Mouse (Mus musculus) forebrain, embryonic 12.5 days (tissue): Measurements from ENCODE around the gene Tmprss4. TPM values are rescaled to one million over a fixed set of nuclear protein-coding genes. Genes with fewer than 3 reads are reported as not detected.

ENCODE experiments used
- ATAC-seq: fragments of 200-750 bp; cut with Nextera tagmentation; 2 replicates; pipeline ENCODE4 v1.8.0; 2017; ENCODE audit warnings: moderate TSS enrichment; ENCODE audit not compliant: low FRiP score
- H3K27ac ChIP-seq: fragments of 300-500 bp; sonication (generic); 2 replicates; pipeline ENCODE4 v1.5.1; 2016; ENCODE audit warnings: mild to moderate bottlenecking
- H3K27me3 ChIP-seq: fragments of 300-500 bp; sonication (generic); 2 replicates; pipeline ENCODE4 v1.6.1; 2016; ENCODE audit warnings: mild to moderate bottlenecking
- H3K36me3 ChIP-seq: fragments of 300-500 bp; sonication (generic); replicated peaks from 2 replicates; pipeline ENCODE4 v1.6.1; 2016; ENCODE audit warnings: mild to moderate bottlenecking
- H3K4me1 ChIP-seq: fragments of 300-500 bp; sonication (generic); 2 replicates; pipeline ENCODE4 v1.6.1; 2016
- H3K4me2 ChIP-seq: fragments of 300-500 bp; sonication (generic); 2 replicates; pipeline ENCODE4 v1.6.1; 2016; ENCODE audit warnings: mild to moderate bottlenecking, moderate library complexity
- H3K4me3 ChIP-seq: fragments of 300-500 bp; sonication (generic); replicated peaks from 2 replicates; pipeline ENCODE4 v1.5.1; 2016; ENCODE audit warnings: mild to moderate bottlenecking
- H3K9ac ChIP-seq: fragments of 300-500 bp; sonication (generic); 2 replicates; pipeline ENCODE4 v1.6.1; 2016; ENCODE audit warnings: mild to moderate bottlenecking
- H3K9me3 ChIP-seq: fragments of 300-500 bp; sonication (generic); 2 replicates; pipeline ENCODE4 v1.6.1; 2016
- WGBS: fragments of 180-500 bp; shearing (Covaris S2); methylation state at CpG from one replicate; pipeline ENCODE4 v1.1.7; 2016; 5-methylcytosine and 5-hydroxymethylcytosine counted together
- polyA plus RNA-seq: library from polyadenylated mRNA; unstranded; fragments of >200 nt; fragmentation: Nextera tagmentation; extraction: Ambion mirVana; gene quantifications from 2 replicates; pipeline ENCODE4 v1.2.1, GENCODE M21; 2016

Tmprss4 gene
- polyA plus RNA-seq, 1 experiment from 2014 or later: 0.11 TPM

DNA sequence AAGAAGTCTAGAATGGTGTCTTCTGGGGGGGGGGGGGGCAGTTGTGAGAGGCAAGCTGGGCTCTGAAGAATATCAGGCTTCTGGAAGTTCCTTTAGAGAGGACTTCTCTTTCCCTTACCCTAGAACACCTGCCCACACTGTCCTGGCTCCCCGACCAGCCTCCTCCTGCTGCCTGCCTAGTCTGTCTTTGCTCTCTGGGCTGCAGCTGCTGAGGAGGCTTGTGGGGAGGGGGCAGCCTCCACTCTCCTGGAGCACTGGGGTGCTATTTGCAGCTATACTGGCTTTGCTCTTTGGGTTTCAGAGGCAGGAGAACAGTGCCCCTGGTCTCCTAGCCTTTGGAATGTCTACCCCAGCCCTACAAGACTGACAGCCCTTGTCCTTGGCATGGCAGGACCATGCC lies 53.0 kb downstream of the Tmprss4 start:
- no peaks in the 10 kb centered on the region for H3K36me3 ChIP-seq
- 80% methylated on average over 1 of the region's 1 CpGs for WGBS
- H3K4me2 ChIP-seq: no peak overlapping the region
- no peak overlapping the region for H3K4me3 ChIP-seq
- peaks cover 52% of the 10 kb centered on the region for H3K27me3 ChIP-seq
- ATAC-seq: no peak
- H3K4me1 ChIP-seq: peaks cover 2% of the 10 kb centered on the region
- no peak overlapping the region for H3K9ac ChIP-seq
- H3K27ac ChIP-seq: no peak overlapping the region
- no peaks in the 10 kb centered on the region for H3K9me3 ChIP-seq

DNA sequence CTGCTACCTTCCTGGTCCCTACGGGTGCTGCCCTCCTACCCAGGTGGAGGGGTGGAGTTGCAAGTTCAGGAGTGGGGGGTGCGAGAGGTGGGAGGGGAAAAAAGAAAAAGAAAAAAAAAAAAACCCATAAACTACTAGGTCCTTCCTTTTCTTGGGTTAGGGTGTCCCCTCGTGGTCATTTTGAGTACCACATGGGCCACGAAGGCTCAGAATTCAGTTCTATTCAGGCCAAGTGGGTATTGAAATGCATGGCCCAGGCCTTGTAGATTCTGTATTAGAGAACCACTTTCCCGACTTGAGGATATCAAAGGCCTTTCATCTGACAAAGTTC lies 57.7 kb downstream of the Tmprss4 start:
- no peaks in the 10 kb centered on the region for H3K36me3 ChIP-seq
- no peaks in the 10 kb centered on the region for H3K9me3 ChIP-seq
- no peak overlapping the region for H3K27ac ChIP-seq
- no peak for ATAC-seq
- peak overlapping the region; percentile 63 for H3K4me2 ChIP-seq
- WGBS: under 1% methylated on average over 5 of the region's 5 CpGs
- H3K9ac ChIP-seq: peak overlapping the region; percentile 45; the same call in 1 of the 2 replicates
- peaks cover 16% of the 10 kb centered on the region for H3K4me1 ChIP-seq
- peak overlapping the region; percentile 37 for H3K4me3 ChIP-seq
- peaks cover 87% of the 10 kb centered on the region for H3K27me3 ChIP-seq

GRCm38 (mm10) chr9:45145533-45146266 lies 58.2 kb downstream of the Tmprss4 start:
- no peak overlapping the region for H3K27ac ChIP-seq
- no peaks in the 10 kb centered on the region for H3K9me3 ChIP-seq
- ATAC-seq: no peak
- no peaks in the 10 kb centered on the region for H3K36me3 ChIP-seq
- H3K4me2 ChIP-seq: peak overlapping the region; percentile 63
- peak overlapping the region; percentile 45; the same call in 1 of the 2 replicates for H3K9ac ChIP-seq
- H3K4me1 ChIP-seq: peaks cover 21% of the 10 kb centered on the region
- peaks cover 92% of the 10 kb centered on the region for H3K27me3 ChIP-seq
- WGBS: 2% methylated on average over 27 of the region's 27 CpGs
- peak overlapping the region; percentile 37 for H3K4me3 ChIP-seq

DNA sequence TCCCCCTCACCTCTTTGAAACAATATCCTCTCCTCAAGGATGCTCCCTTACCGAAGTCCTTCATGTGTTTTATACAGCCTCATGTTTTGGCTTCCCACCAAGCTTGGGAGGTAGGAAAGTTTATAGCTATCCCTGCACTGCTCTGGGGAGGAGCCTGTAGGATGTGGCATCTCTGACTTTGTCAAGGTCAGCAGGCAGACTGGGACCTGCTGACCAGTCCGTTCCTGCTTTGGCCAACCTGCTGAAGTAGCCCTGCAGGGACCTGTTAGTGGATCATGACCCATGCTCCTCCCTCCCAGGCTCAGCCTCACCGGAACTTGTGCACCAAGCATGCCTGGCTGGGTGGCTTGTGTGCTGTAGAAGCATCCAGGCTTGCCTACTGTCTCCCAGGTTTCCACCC lies 61.2 kb downstream of the Tmprss4 start:
- Histone ChIP-seq H3K4me2 (no peak overlapping the region), H3K4me1 (peaks cover 34% of the 10 kb centered on the region), H3K27me3 (peaks cover 97% of the 10 kb centered on the region), H3K9me3 (no peaks in the 10 kb centered on the region), H3K9ac (no peak overlapping the region), H3K36me3 (no peaks in the 10 kb centered on the region), H3K27ac (no peak overlapping the region), H3K4me3 (no peak overlapping the region)
- no peak for ATAC-seq
- WGBS: 63% methylated on average over 3 of the region's 3 CpGs

GRCm38 (mm10) chr9:45140945-45141344 lies 62.9 kb downstream of the Tmprss4 start:
- no peak overlapping the region for H3K4me2 ChIP-seq
- ATAC-seq: peak; percentile 63; the same call in 1 of the 2 replicates
- H3K27ac ChIP-seq: no peak overlapping the region
- H3K27me3 ChIP-seq: peaks cover 98% of the 10 kb centered on the region
- no peaks in the 10 kb centered on the region for H3K9me3 ChIP-seq
- no peak overlapping the region for H3K9ac ChIP-seq
- H3K4me3 ChIP-seq: no peak overlapping the region
- 31% methylated on average over 7 of the region's 7 CpGs for WGBS
- H3K4me1 ChIP-seq: peaks cover 36% of the 10 kb centered on the region
- no peaks in the 10 kb centered on the region for H3K36me3 ChIP-seq

GRCm38 (mm10) chr9:45139082-45139481 lies 64.8 kb downstream of the Tmprss4 start:
- Histone ChIP-seq H3K9ac (0 out of 2 replicates have a peak overlapping the region, but pooled peaks have one; percentile 51), H3K27me3 (peaks cover 99% of the 10 kb centered on the region)
- under 1% methylated on average over 7 of the region's 7 CpGs for WGBS

DNA sequence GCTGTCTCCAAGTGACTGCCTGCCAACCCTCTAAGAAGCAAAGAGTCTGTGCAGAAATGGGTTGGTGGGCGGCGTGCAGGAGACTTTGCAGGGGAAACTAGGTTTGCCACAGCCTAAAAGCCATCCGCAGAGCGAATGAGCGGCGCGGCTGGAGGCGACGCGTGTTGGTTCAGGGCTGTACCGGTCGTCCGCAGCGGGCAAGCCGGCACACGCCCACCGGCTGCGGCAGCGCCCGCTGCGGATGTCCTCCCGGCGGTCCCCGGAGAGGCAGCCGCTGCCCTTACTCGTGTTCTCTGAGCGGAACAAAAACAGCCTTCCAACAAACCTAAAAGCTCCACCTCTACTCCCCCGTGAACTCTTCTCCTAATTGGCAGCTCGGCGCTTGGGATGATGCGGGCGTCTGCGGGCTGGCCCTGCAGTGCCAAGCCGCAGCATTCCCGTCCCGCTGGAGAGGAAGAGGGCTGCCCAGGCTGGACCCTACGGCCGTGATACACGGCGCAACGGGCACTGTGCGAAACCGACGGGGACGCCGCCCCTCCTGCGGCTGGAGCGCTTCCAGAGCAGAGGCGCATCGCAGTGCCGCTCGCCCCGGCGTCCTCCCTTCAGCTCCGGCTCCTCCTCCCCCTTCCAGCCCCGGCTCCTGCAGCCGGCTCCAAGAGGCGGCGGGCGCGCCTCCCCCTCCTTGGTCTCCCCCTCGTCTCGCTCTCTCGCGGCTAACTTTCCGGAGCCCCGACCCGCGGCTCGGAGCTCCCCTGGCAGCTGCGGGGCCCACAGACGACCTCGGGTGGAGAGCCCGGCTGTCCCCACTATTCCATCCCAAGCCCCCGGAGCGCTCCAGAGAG lies 65.5 kb downstream of the Tmprss4 start, which contains the start of gene Scn4b:
TSS of gene Scn4b (plus strand) at position 205 of the 842 bp plus-strand sequence.
- H3K4me1 ChIP-seq: peaks cover 30% of the 10 kb centered on the region
- ATAC-seq: peak; percentile 36; the same call in 1 of the 2 replicates
- peak within 1 kb of the TSS; percentile 88 for H3K4me2 ChIP-seq
- peak within 1 kb of the TSS; percentile 47 for H3K4me3 ChIP-seq
- peaks cover 99% of the 10 kb centered on the region for H3K27me3 ChIP-seq
- WGBS: under 1% methylated on average over 68 of the region's 76 CpGs
- H3K9me3 ChIP-seq: no peaks in the 10 kb centered on the region
- no peaks in the 10 kb centered on the region for H3K36me3 ChIP-seq
- H3K9ac ChIP-seq: peak within 1 kb of the TSS; percentile 51
- H3K27ac ChIP-seq: no peak within 1 kb of the TSS

More at GRCm38 (mm10) chr9:45139082-45139481, 64.8 kb downstream of the Tmprss4 start:
- Histone ChIP-seq H3K4me2 (peak overlapping the region; percentile 88), H3K4me1 (peaks cover 30% of the 10 kb centered on the region), H3K36me3 (no peaks in the 10 kb centered on the region), H3K27ac (no peak overlapping the region), H3K9me3 (no peaks in the 10 kb centered on the region), H3K4me3 (peak overlapping the region; percentile 47)
- ATAC-seq: no peak

- H3K9me3 ChIP-seq: no peaks in the 10 kb centered on the region
- H3K9ac ChIP-seq: no peak overlapping the region
- no peak overlapping the region for H3K4me2 ChIP-seq
- 10% methylated on average over 7 of the region's 7 CpGs for WGBS
- no peak overlapping the region for H3K27ac ChIP-seq
- ATAC-seq: no peak
- H3K4me3 ChIP-seq: no peak overlapping the region
- peaks cover 96% of the 10 kb centered on the region for H3K27me3 ChIP-seq
- peaks cover 28% of the 10 kb centered on the region for H3K4me1 ChIP-seq
- no peaks in the 10 kb centered on the region for H3K36me3 ChIP-seq
Observed at GRCm38 (mm10) chr9:45136442-45137169, 67.3 kb downstream of the Tmprss4 start.

DNA sequence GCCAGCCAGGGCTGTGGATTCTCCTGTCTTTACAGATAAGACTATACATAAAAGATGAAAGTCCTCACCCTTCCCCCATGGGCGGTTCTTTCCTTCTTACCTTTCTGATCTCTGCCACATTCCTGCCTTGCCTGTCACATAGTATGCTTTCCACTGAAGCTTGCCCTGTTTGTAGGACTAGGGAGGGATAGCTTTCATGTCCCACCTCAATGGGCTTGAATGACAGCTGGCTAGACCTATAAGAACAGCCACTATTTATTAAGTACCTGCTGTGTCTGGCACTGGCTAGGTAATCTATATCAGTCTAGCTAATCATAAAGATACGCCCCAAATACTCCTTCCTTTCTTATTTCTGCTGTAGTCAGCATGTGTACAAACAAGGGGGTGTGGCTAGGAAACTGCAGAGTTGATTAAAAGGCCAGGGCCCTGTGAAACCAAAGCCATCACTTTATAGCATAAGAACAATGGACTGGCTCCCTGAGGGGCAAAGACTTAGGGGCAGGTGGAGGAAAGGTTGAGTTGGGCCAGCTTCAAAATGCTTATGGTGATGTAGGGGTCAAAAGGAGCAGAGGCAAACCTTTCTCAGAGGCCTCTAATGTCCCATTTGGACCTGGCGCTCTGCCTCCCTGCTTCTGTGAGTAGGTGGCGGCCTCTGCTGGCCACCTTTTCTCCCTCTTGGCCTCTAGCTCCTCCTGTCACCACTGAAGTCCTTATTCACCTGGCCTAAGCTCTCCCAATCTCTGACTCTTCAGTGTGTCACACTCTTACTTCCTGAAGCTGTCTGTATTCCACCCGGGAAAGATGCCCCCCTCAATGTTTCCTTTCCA lies 70.2 kb downstream of the Tmprss4 start:
- Histone ChIP-seq H3K4me3 (no peak overlapping the region), H3K4me2 (no peak overlapping the region), H3K4me1 (peaks cover 14% of the 10 kb centered on the region), H3K27me3 (peaks cover 76% of the 10 kb centered on the region), H3K9ac (no peak overlapping the region), H3K9me3 (no peaks in the 10 kb centered on the region), H3K27ac (no peak overlapping the region), H3K36me3 (no peaks in the 10 kb centered on the region)
- no peak for ATAC-seq
- WGBS: 21% methylated on average over 5 of the region's 5 CpGs

DNA sequence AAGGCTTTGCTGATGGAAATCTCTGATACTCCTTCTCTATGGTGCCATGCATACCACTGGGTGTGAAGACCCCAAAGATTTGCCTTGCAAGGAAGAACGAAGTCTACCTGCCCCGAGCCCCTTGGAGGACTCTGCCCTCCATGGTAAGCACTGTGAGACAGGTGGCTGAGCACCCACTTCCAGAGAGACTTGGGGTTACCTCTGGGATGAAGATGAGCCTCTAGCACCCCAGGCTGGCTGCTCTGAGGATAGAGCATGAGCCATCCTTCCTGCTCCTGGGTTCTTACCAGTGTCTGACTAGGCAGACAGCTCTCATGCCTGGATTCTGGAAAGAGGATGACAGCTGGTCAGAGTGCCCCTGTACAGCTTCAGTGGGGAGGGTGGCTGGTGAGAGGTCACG lies 73.8 kb downstream of the Tmprss4 start:
- peaks cover 40% of the 10 kb centered on the region for H3K27me3 ChIP-seq
- WGBS: 88% methylated on average over 3 of the region's 3 CpGs
- no peak overlapping the region for H3K27ac ChIP-seq
- H3K9me3 ChIP-seq: no peaks in the 10 kb centered on the region
- H3K9ac ChIP-seq: no peak overlapping the region
- no peak for ATAC-seq
- no peak overlapping the region for H3K4me2 ChIP-seq
- H3K4me1 ChIP-seq: 0 out of 2 replicates have a peak, but pooled peaks cover 3% of the 10 kb centered on the region
- peaks cover 7% of the 10 kb centered on the region; the same call in 1 of the 2 replicates for H3K36me3 ChIP-seq
- H3K4me3 ChIP-seq: no peak overlapping the region

DNA sequence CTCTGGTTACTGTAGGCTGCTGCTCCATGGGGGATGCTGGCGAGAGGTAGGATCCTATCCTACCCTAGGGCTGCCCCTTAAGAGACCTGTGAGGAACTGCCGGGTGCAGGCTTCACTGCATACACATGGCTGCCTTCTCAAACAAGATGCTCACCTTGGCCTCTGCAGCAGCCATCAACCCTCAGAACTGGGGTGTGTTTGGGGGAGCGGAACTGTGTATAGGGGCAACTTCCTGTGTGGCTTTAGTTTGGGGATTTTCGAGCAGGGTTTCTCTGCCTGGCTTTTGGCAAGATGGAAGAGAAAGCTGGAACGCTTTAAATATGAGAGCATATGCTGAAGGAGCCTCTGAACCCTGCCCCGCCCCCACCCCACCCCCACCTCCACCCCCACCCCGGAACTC lies 77.0 kb downstream of the Tmprss4 start:
- WGBS: 62% methylated on average over 7 of the region's 7 CpGs
- peaks cover 12% of the 10 kb centered on the region for H3K27me3 ChIP-seq
- no peak for ATAC-seq
- no peak overlapping the region for H3K27ac ChIP-seq
- peaks cover 7% of the 10 kb centered on the region; the same call in 1 of the 2 replicates for H3K36me3 ChIP-seq
- no peak overlapping the region for H3K4me3 ChIP-seq
- no peak overlapping the region for H3K4me2 ChIP-seq
- peaks cover 7% of the 10 kb centered on the region for H3K4me1 ChIP-seq
- no peak overlapping the region for H3K9ac ChIP-seq
- H3K9me3 ChIP-seq: no peaks in the 10 kb centered on the region
